Mouse (Mus musculus): ENCODE results near the gene Ubr7.
A peak's percentile ranks its signal among the peaks of the same experiment; 100 is the strongest.

Gene Ubr7

DNA sequence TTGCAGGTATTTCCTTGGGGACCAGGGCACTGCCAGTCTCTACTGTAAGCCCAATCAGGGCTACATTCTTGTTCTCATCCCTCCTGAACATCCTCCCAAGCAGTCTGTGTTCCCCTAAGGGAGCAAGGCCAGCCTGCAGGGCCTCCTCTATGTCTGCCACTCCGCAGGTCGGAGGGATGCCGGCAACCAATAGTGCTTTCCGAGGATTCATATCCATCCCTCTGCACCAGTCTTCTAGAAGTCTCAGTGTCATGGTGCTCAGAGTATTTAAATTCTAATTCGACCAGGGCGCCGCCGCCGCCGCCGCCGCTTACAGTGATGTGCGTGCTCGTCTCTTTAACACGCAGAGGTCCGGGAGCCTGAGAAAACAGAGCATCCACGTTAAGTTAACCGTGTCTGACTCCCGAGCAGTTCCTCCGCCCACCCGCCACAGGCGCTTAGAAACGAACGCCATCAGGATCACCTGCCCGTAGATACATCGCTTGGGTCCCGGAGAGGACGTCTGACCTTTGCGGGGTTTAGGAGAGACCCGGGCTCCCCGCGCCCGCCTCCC is 14.7 kb upstream of the Ubr7 start:
- DNase-seq (ENCODE audit: low spot score in 2 of 2) = no peak

DNA sequence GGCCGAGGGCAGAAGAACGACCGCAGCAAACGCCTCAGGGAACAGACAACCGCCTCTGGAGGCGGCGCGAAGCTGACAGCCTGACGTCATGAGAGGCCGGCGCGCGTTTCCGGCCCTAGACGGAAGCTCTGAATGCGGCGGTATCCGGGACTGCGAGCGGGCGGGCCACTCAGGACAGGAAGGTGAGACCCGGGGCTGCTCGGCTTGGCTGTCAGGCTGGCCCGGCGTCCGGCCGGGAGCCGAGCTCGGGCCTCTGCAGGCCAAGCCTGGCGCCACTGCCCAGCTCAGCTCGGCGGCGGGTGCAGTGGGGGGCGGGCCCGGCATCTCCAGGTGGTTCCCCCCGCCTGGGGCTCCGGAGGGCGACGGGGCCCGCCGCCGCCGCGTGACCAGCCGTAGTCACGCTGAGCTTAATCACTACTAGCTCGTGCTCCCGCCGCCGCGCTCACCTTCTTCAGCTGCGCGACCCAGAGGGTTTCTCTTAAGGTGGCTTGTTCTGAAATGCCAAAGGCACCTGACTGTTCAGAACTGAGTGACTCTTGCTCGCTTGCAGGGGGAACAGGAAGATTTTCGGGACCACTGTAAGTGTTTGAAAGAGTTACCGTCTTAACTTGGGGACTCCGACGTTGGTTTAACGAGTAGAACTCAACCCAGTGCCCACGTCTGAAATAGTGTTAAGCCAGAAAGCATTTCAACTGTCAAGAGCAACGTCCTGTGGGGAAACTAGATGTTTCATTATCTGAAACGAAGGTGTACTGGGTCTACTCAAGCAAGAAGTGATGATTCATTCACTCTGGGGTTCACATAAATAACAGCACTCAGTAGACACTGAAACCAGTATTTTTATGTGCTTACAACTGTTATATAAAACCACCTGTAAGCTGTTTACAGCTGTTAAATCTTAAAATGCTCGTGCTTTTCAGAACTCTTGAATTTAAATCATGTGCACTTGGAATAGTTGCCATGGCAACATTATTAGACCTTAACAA is 13.9 kb upstream of the Ubr7 start, which contains the start of the genes Moap1 and Tmem251:
TSS of gene Moap1 (minus strand) at position 73 of the 986 bp plus-strand sequence.
TSS of gene Tmem251 (plus strand) at position 174 of the 986 bp plus-strand sequence.
- peak; percentile 80 to 88 for DNase-seq (ENCODE audit: low spot score in 2 of 2)

DNA sequence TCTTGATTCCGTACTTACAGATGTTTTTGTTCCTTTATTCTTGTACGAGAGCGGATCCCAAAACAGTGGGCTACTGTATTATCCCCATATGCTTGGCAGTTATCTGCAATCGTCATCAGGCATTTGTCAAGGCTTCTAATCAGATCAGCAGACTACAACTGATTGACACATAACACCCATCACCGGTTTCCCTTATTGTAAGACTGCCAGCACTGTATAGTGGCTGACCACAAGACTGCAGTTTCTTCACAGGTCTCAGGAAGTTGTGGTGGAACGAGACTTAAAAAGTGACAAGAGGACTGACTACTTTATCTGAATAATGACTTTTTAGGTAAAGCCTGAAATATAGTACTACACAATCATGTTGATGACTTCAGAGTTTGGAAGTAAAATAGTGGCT is 12.9 kb upstream of the Ubr7 start:
- no peak for DNase-seq (ENCODE audit: low spot score in 2 of 2)

DNA sequence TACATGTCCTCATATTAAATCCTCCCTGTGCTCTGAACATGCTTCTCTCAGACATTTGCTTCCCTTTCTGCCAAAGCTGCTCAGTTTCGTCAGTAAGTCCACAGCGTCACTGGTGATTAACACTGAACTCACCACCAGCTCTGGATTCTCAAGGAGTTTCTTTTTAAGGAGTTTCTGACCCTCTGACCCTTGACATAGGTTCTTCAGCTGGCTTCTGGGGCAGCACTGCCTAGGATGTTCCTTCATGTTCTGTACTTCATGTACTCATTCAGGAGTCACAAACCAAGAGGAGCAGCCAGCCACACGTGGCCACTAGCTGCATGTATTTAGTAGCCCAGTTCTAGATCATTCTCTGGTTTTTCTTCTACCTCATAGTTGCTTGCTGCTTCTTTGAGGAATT is 9.5 kb upstream of the Ubr7 start:
- no peak for DNase-seq (ENCODE audit: low spot score in 2 of 2)

DNA sequence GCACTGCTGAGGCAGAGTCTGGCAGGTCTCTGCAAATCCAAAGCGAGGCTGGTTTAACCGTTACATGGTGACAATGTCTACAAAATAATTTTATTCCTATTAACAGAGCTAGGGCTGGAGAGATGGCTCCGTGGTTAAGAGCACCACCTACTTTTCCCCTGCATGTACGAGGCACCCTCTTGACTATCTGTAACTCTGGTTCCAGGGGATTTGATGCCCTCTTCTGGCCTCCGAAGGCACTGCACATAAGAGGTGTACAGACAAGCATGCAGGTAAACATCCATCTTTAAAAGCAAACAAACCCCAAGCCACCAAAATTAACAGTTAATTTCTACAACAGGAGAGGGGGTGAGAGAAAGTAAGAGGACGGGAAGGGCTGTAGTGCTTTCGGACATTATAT is 1.5 kb upstream of the Ubr7 start:
- DNase-seq (ENCODE audit: low spot score in 2 of 2) = no peak

DNA sequence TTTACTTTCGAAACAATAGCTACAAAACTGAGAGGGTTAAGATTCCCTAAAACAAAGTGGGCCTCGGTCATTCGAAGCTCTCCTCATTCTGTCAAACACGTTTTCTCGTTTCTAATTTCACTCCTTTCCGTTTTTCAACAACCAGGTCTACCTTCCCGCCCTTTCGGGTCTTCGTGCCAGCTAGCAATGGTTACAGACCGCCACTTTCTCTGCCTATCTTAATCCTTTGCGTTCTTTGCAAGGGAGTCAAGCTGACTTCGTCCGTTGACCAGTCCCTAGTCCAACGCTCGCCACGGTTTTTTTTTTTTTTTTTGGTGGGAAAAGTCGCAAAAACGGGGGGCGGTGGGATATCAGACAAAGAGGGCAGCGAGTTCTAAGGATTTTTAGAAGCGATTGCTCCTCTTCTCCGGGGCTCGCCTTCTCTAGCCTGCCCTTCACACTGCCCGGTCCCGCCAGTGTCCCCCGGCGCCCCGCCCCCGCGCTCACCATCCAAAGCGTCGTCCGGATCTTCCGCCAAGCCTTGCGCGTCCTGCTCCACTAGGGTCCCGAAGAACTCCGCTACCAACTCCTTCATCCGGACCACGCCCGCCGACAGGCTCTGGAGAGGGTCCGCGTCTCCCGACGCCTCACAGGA is 595 bp upstream of the Ubr7 start:
- no peak for DNase-seq (ENCODE audit: low spot score in 2 of 2)

DNA sequence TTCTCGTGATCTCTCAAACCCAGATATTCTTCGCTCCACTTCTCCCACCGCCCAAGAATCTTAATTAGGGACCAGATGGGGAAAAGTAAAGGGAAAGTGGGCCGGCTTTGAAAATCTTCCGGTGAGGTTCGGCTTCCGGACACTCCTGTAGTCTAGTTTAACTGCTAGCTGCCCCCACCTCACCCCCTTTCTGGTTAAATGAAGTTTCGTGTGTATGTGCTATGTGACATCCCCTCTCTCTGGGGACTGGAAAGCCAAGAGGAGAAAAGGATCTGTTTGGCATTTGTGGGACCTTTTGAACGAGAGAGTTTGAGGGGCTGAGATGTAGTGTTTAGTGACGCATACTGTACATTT is 613 bp downstream of the Ubr7 start, which contains the start of gene Gm20604:
TSS of gene Gm20604 (minus strand) at position 270 of the 354 bp plus-strand sequence.
- DNase-seq (ENCODE audit: low spot score in 2 of 2) = no peak

DNA sequence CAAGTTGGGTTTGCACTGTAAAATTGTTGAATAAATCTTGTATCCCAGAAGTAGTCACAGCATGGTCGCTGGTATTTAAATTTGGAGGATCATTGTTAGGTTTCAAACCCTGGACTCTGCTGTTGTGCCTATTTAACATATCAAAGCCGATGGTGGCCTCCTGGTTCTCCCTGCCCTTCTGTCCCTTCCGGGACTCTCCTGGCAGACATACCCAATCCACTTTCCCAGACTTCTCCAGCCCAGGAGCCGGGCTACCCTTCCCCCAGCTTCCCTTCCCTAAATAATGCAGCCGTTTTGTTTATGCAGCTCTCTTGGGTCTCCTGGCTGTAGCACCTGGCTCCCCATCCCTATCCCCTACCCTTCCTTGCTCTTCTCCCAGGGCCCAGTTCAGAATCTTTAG is 1.2 kb downstream of the Ubr7 start:
- no peak for DNase-seq (ENCODE audit: low spot score in 2 of 2)

DNA sequence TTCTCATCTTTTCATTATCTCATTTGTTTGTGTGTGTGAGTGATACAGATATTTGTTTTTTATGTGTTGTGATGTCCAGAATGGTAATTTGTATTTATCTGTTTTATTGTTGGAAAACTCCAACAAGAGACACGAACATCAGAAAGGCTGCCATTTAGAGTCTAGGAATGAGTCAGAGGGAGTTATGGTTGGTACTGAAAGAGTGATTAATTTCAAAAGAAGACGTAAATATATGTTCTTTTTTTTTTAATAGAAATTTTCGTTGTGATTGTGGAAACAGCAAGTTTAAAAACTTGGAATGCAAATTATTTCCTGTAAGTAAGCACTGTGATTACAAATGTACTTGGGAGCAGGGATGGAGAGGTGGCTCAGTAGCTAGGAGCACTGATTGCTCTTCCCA is 3.9 kb downstream of the Ubr7 start:
- no peak for DNase-seq (ENCODE audit: low spot score in 2 of 2)

DNA sequence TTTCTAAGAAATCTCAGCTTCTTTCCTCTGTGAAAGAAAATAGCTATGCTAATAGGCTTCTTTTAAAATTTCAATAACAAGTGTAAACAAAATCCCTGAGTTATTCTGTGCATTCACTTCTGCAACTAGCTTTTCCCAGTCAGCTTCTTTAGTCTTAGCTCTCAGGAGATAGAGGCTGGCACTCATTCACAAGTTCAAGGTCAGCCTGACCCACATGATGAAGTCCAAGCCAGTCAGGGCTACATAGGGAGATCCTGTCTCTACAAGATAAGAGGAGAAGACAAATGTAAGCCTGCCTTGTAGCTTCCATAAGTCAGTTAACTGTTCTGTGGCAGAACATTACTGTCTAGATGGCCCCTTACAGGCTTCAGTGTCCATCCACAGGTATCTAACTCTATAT is 5.9 kb downstream of the Ubr7 start:
- no peak for DNase-seq (ENCODE audit: low spot score in 2 of 2)

DNA sequence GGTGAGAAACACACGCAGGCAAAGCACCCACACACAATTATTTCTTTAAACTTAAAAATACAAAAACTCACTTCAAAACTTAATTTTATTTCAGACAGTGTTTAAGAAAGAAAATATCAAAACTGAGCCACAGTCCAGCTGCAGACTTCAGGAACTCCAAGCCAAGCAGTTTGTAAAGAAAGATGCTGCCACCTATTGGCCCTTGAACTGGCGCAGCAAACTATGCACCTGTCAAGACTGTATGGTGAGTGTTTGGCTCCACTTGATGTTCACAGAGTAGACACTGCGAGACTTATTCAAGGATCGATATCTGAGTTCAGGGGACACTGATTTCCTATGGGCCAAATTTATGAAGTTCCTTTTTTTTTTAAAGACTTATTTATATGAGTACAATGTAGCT is 11.2 kb downstream of the Ubr7 start:
- DNase-seq (ENCODE audit: low spot score in 2 of 2) = no peak

DNA sequence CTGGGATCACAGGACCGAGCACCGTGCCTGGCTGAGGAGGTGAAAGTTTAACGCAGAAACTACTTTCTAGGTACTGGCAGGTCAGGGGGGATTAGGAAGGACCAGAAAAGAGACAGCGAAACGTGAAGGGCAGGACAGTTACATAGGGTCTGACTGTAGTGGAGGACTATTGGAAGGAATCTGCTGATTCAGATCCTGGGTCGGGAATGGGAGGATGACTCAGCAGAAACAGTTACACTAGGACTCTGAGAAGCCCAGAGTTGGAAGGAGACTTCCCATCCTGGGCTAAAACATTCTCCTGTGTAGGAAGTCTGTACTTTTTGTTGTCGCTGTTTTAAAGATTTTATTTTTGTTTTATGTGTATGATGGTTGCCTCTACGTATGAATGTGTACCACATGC is 13.8 kb downstream of the Ubr7 start:
- DNase-seq (ENCODE audit: low spot score in 2 of 2) = no peak

DNA sequence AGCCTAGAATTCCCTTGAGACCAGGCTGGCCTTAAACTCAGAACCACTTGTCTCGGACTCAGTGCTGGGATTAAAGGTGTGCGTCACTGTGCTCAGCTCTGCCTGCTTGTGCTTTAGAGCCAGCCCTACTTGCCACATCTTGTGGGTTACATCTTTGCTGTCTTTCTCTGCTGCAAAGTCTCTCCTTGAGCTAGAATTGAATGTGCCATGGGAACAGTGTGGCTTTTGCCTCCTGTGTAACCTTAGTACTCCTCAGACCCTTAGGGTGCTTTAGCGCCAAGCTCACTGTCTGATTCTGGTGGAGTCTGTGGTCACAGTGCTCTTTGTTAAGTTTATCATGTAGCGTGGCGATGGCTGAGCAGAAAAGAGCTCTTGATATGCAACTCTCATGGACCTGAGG is 14.9 kb downstream of the Ubr7 start:
- no peak for DNase-seq (ENCODE audit: low spot score in 2 of 2)

DNA sequence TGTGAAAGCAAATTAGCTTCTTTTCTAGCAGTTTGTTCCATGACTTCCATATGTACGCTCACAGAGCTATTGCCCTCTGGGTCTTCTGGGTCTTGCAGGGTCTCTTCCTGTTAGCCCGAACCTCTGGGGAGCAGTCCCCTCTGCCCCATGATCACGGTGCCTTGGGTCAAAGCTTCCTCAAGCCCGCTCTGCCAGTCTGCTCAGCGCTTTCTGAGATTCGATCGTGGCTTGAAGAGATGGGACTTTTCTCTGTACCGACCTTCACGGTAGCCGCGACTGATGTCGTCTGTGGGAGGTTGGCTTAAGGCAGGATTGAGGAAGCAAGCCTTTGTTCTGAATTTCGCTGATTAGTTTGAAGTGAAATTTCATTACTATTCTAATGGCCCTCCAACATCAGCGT is 18.3 kb downstream of the Ubr7 start:
- no peak for DNase-seq (ENCODE audit: low spot score in 2 of 2)

DNA sequence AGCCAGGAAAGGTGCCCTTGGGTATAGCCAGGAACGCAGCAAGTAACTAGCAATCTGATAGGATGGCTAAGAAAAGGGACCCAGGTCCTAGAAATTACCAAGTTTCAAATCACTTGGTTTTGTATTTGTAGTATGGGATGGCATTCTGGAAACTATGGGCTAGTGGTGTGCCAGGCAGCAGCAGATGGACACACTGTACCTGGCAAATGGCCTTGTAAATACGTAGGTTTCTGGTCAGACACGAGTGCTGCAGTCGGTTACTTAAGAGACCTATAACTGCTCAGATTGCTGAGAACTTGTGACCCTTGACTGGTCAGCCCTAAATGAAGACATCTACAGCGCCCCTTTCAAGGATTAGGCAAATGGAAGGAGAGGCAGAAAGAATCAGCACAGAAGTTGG is 20.4 kb downstream of the Ubr7 start:
- no peak for DNase-seq (ENCODE audit: low spot score in 2 of 2)

DNA sequence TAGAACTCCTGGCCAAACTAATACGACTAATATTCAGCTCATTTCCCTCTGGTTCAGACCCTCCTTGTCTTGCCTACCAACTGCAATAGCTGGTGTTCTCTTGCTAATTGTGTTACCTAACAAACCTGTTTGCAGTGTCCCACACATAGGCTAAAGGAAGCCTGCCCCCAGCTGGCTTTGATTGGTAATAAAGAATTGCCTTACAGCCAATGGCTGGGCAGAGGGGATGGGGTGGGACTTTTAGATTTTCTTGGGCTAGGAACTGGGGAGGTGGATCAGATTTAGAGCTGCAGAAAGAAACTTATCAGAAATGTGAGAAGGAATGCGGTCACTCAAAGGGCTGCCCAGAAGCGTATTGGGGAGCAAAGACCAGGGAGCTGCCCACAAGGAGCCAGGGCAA is 21.7 kb downstream of the Ubr7 start:
- DNase-seq (ENCODE audit: low spot score in 2 of 2) = no peak

DNA sequence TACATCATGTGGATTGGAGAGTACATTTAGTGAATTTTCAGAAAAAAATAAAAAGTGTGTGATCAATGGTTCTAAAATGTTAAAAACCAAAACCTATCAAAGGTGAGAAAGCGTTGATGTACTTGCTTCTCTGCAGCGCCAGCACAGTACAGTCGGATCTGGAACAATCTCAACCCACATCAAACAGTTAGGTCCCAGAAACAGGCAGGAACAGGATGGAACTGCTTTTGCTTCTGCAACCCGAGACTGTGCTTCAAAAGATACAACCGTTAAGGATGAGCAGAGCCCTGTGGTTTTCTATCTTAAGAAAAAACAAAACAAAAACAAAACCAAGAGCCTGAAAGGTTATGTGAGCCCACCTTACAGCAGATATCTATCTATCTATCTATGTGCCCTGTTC is 25.1 kb downstream of the Ubr7 start:
- no peak for DNase-seq (ENCODE audit: low spot score in 2 of 2)

DNA sequence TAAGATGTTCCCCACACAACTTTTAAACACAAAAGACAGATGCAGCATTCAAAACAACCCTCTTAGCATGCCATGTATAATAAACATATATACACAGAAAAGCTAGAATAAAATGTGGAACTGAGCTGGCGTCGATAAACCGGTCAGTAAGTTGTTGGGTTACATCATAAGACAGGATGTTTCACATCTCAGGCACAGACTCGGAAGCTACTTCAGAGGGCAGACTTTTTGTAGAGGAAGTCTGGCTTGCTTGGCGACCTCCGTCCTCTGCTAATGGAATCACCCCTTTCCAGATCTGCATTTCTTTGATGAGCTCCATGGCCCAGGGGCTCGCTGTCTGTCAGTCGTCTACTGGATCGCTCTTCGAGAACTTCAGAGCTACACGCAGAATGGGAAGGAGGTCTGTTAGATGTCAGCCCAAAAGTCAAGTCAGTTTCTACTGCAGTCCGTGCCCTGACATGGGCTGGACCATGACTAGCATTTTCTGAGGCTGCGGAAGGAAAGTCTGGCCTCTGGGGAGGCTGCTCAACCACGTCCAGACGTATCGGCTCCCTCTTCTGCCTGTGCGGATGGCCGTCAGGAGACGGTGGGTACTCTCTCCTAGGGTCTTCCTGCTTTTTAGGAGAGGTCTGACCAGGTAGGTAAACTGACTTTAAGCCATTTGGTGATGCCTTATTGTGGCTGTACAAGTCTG is 27.3 kb downstream of the Ubr7 start:
- no peak for DNase-seq (ENCODE audit: low spot score in 2 of 2)

DNA sequence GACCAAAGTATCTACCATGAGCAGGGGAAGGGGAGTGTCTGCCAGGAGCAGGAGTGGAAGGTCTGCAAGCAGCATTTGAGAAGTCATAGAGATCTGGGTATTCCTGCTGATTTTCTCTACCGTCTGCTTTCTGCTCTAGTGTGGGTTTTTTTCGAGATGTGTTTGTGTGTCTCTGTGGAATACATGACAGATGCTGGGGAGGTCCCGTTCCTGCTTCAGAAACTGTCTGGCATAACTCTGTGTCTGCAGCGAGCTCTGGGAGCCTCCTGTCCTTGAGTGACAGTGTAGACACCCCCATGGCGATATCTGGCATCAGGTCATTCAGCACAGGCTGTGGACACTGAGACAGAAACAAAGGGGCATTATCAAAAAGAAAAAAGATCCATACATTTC is 27.8 kb downstream of the Ubr7 start:
- no peak for DNase-seq (ENCODE audit: low spot score in 2 of 2)

DNA sequence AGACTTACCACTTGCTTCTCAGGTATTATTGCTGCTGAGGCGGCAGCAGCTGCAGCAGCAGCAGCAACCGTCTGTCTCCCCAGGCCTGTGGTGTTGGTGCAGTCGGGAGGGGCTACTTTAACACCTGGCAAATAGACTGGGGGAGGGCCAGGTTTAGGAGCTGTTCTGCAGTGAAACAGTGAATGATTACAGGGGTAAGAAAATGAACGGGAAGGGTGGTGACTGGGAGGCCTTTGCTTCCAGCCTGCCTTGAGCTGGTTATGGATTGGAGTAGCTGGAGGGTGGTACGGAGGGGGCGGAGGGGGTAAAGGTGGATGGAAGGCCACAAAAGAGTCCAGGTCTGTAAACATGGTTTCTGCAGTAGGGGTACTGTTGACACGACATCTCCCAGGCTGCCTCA is 30.2 kb downstream of the Ubr7 start:
- no peak for DNase-seq (ENCODE audit: low spot score in 2 of 2)

DNA sequence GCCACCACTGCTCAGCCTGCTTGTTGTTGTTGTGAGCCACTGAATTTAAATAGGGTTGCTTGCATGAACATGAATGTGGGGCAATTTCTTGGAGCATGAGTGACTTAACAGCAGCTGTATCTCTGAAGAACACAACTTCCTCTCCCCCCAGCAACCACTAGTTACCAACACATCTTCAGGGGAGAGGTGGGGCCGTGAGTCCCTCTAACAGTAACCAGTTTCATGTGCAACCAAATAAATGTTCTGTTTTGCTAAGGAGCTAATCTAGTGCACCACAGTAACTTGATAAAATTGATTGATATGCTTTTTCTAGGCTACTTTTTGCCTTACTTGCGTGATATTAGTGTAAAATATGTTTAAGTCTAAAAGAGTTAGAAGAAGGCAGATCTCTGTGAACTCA is 41.8 kb downstream of the Ubr7 start:
- no peak for DNase-seq (ENCODE audit: low spot score in 2 of 2)

DNA sequence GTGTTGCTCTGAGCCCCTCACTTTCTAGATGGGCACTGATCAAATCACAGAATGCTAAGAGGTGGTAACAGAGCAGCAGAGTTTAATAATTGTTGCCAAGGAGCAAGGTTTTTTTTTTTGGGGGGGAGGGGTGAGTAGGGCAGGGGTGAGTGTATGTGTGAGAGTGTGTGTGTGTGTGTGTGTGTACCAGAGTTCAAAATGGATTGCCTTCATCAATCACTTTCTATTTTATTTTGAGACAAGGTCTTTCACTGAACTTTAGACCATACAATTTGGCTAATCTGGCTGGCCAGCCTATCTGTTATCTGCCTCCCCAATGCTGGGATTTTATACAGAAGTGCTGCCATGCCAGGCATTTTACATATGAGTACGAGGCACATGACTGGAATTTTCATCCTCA is 57.1 kb downstream of the Ubr7 start:
- DNase-seq (ENCODE audit: low spot score in 2 of 2) = no peak

All from frontal cortex, postnatal 10 days (tissue).